Mouse (Mus musculus) liver, embryonic 15.5 days (tissue): ENCODE measurements around the gene Afmid. TPM values are rescaled to one million over a fixed set of nuclear protein-coding genes. Genes with fewer than 3 reads are reported as not detected.
"Not testable (repeated sequence)": the region's sequence is repeated elsewhere in the genome, so short reads cannot be mapped to it uniquely, and the experiment has no call there.

ENCODE experiments used
- ATAC-seq: fragments of 200-750 bp; cut with Nextera tagmentation; 2 replicates; pipeline ENCODE4 v1.8.0; 2017; ENCODE audit warnings: moderate number of reproducible peaks, mild to moderate bottlenecking, moderate library complexity; ENCODE audit not compliant: insufficient read depth
- H3K27ac ChIP-seq: fragments of 300-500 bp; sonication (generic); replicated peaks from 2 replicates; pipeline ENCODE4 v1.5.1; 2015; ENCODE audit warnings: mild to moderate bottlenecking, inconsistent platforms
- H3K27me3 ChIP-seq: fragments of 300-500 bp; sonication (generic); 2 replicates; pipeline ENCODE4 v1.6.1; 2015; ENCODE audit warnings: mild to moderate bottlenecking, inconsistent platforms
- H3K36me3 ChIP-seq: fragments of 300-500 bp; sonication (generic); replicated peaks from 2 replicates; pipeline ENCODE4 v1.6.1; 2015; ENCODE audit warnings: moderate library complexity, mild to moderate bottlenecking, inconsistent platforms
- H3K4me1 ChIP-seq: fragments of 300-500 bp; sonication (generic); replicated peaks from 2 replicates; pipeline ENCODE4 v1.6.1; 2015; ENCODE audit warnings: inconsistent platforms
- H3K4me2 ChIP-seq: fragments of 300-500 bp; sonication (generic); 2 replicates; pipeline ENCODE4 v1.6.1; 2015; ENCODE audit warnings: moderate library complexity, mild to moderate bottlenecking, inconsistent platforms
- H3K4me3 ChIP-seq: fragments of 300-500 bp; sonication (generic); replicated peaks from 2 replicates; pipeline ENCODE4 v1.5.1; 2015; ENCODE audit warnings: mild to moderate bottlenecking, inconsistent platforms
- H3K9ac ChIP-seq: fragments of 300-500 bp; sonication (generic); 2 replicates; pipeline ENCODE4 v1.6.1; 2015; ENCODE audit warnings: moderate library complexity, mild to moderate bottlenecking, inconsistent platforms
- H3K9me3 ChIP-seq: fragments of 300-500 bp; sonication (generic); replicated peaks from 2 replicates; pipeline ENCODE4 v1.6.1; 2016; ENCODE audit warnings: inconsistent platforms
- WGBS: fragments of 180-500 bp; shearing (Covaris S2); methylation state at CpG from one replicate; pipeline ENCODE4 v1.1.7; 2015; ENCODE audit warnings: mixed read lengths; ENCODE audit not compliant: insufficient replicate concordance; 5-methylcytosine and 5-hydroxymethylcytosine counted together
- polyA plus RNA-seq: library from polyadenylated mRNA; unstranded; fragments of >200 nt; fragmentation: Nextera tagmentation; extraction: Ambion mirVana; gene quantifications from 2 replicates; pipeline ENCODE4 v1.2.1, GENCODE M21; 2015

Gene Afmid
- polyA plus RNA-seq, 1 experiment from 2014 or later = 11.8 TPM

DNA sequence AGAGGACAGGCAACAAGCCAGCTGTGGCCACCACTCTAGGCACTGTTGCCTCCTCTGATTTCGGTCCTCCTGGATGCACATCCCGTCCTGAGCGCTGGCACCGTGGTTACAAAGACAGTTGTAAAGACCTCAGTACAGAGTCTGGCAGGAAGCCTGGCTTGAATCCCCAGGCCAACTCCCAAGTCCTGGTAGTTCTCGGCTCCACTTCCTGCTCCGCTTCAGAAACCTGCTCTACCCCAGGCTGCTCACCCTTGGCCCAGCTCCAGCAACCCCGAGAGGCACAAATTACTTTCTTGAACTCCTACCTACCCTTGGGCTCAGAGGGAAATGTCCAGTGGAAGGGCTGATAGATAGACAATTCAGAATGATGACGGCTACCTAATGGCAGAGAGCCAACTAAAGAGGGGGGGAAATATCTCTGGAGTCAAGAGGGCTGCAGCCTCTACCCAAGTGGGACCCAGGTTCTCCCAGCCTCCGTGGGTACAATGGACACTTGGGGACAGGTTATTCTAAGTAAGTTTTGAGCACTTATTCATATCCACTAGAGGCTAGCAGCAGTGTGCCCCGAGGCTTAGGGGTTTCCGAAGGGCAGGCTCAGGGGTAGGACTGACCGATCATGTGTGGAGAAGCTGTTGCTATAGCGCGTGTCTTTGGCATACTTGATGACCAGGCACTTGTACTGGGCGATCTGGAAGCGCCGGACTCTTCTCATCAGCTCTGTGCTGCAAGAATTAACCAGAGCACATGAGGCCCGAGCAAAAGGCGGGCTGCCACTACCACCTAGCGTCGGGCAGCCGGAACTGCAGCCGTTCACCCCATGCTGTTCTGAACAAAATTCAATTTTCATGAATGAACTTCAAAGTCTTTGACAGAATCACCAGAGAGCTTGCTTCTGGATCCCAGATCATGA, 1.4 kb upstream of the Afmid start:
- no peaks in the 10 kb centered on the region for H3K27me3 ChIP-seq
- H3K4me1 ChIP-seq = peaks cover 82% of the 10 kb centered on the region
- H3K27ac ChIP-seq = peak overlapping the region; percentile 93
- peak overlapping the region; percentile 84 for H3K4me3 ChIP-seq
- no peaks in the 10 kb centered on the region for H3K9me3 ChIP-seq
- H3K9ac ChIP-seq = peak overlapping the region; percentile 90
- peaks cover 51% of the 10 kb centered on the region for H3K36me3 ChIP-seq
- H3K4me2 ChIP-seq = peak overlapping the region; percentile 90
- ATAC-seq = peak; percentile 59
- WGBS = 18% methylated on average over 23 of the region's 23 CpGs

DNA sequence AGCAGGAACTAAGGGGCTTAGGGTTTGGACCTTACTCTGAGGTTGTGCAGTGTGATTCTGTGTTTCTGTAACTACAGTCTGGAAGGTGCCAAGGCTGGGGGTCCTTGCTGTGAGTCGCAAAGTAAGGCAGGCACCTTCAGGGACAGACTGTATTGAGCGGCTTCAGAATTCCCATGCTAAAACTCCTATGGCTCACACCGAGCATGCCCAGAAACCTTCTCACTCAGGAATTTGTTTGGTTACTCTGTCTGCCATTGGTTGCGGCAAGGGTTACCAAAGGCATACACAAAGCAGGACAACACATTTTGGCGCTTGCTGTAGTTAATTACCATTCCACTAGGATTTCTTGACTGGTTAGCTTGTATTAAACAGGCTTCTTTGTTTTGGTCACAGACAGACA, 440 bp downstream of the Afmid start:
- peak overlapping the region; percentile 90 for H3K4me2 ChIP-seq
- H3K9me3 ChIP-seq = no peaks in the 10 kb centered on the region
- peaks cover 91% of the 10 kb centered on the region for H3K4me1 ChIP-seq
- ATAC-seq = no peak
- 46% methylated on average over 5 of the region's 5 CpGs for WGBS
- H3K27me3 ChIP-seq = no peaks in the 10 kb centered on the region
- peaks cover 32% of the 10 kb centered on the region for H3K36me3 ChIP-seq
- peak overlapping the region; percentile 93 for H3K27ac ChIP-seq
- H3K9ac ChIP-seq = peak overlapping the region; percentile 90
- H3K4me3 ChIP-seq = peak overlapping the region; percentile 84

DNA sequence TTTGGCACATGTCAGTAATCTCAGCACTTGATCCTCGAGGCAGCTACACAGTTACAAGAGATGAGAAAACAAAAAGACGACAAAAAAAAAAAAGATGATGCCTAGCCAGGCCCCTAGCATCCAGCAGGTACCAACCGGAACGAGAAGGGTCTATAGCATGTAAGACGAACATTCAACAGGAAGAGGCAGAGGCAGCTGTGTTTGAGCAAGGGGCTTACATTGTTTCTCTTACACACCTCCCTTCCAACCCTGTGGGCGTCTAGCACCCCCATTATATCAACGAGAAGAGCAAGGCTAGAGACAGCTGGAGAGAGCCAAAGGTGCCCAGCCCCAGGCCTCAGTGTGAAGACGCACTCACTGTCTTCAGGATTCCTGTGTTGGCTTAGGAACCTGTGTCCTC, 1.2 kb downstream of the Afmid start:
- WGBS = 67% methylated on average over 8 of the region's 8 CpGs
- Histone ChIP-seq H3K27me3 (no peaks in the 10 kb centered on the region), H3K27ac (peak overlapping the region; percentile 93), H3K4me3 (peak overlapping the region; percentile 84; the same call in 1 of the 2 replicates), H3K36me3 (peaks cover 25% of the 10 kb centered on the region), H3K9me3 (no peaks in the 10 kb centered on the region), H3K9ac (peak overlapping the region; percentile 21; the same call in 1 of the 2 replicates), H3K4me2 (peak overlapping the region; percentile 90), H3K4me1 (peaks cover 91% of the 10 kb centered on the region)
- no peak for ATAC-seq

DNA sequence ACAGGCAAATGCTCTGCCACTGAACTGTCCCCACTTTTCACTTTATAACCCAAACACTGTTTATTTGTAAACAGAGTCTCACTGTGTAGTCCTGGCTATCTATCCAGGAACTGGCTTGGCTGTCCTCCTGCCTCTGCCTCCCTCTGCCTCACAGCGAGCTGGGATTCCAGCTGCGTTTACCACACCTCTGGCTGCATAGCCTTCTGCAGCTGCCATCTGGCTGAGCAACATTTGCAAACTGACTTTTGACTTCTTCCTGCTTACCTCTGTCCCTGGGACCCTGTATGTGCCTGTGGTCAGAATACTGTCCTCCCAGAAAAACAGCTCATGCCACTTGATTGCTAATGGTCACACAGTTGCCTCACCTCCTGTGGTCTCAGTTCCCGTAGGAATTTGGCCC, 1.7 kb downstream of the Afmid start:
- Histone ChIP-seq H3K4me1 (peaks cover 92% of the 10 kb centered on the region), H3K27ac (peak overlapping the region; percentile 93), H3K9ac (peak overlapping the region; percentile 26; the same call in 1 of the 2 replicates), H3K27me3 (no peaks in the 10 kb centered on the region), H3K9me3 (no peaks in the 10 kb centered on the region), H3K36me3 (peaks cover 20% of the 10 kb centered on the region), H3K4me3 (no peak overlapping the region), H3K4me2 (peak overlapping the region; percentile 90)
- WGBS = 51% methylated on average over 3 of the region's 3 CpGs
- no peak for ATAC-seq

DNA sequence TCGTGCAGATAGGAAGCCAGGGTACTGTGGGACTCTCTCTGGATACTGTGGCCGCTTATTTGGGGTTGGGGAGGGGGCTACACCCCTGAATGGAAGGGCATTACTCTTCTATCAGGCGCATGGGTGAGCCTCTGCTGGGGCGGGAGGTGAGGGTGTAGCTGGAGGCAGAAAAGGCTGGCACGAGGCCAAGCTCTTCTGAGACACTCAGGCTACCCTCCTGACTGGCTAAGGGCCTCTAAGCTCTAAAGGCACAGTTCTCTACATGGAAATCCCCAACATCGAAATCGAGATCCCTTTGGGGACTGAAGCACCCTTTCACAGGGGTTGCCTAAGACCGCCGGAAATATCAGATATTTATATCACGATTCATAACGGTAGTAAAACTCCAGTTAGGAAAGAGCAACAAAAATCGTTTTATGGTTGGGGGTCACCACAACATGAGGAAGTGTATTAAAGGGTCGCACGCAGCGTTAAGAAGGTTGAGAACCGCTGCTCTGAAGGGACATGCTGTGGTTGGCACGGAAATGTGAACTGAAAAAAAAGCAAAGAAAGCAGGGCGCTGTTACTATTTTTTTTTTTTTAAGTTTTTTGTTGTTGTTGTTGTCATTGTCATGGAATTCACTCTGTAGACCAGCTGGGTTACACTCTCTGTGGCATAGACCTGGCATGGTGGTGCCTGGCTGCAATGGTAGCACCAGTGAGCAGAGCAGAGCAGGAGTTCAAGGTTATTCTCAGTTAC, 2.6 kb downstream of the Afmid start:
- Histone ChIP-seq H3K9ac (peak overlapping the region; percentile 26), H3K4me2 (peak overlapping the region; percentile 90), H3K36me3 (peaks cover 11% of the 10 kb centered on the region), H3K9me3 (no peaks in the 10 kb centered on the region), H3K4me3 (no peak overlapping the region; the same call in 1 of the 2 replicates), H3K4me1 (peaks cover 92% of the 10 kb centered on the region), H3K27ac (peak overlapping the region; percentile 93), H3K27me3 (no peaks in the 10 kb centered on the region)
- WGBS = 43% methylated on average over 18 of the region's 18 CpGs
- no peak for ATAC-seq

DNA sequence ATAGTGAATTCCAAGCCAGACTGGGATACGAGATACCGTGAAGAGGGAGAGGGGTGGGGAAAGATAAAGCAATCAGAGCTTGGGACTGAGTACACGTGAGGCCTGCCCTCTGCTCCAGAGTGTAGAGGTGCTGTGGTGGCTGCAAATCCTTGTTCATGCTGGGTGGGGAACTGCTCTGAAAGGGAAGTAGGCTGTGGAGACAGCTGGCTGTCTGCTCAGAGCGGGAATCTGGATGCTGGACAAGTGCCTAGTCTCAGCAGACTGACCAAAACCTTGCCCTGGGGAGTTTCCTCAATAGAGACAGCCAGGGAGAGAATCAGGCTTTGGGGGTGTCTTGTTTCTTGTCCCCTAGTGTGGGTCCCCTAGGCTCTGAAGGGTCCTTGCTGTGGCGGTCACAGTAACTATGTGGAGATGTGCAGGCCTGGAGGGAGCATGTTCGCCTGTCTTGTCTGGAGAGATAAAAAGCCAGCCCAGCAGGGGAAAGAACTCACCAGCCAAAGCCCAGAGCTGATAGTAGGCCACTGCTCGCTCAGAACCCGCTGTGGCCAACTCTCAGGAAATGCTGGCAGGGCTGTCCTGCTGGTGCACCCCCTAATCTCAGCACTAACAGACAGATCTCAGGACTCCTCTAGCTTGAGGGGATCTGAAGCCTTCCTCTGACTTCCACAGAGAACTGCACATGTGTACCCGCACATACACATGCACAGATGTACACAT, 3.3 kb downstream of the Afmid start:
- peak overlapping the region; percentile 90 for H3K4me2 ChIP-seq
- peak; percentile 19 for ATAC-seq

DNA sequence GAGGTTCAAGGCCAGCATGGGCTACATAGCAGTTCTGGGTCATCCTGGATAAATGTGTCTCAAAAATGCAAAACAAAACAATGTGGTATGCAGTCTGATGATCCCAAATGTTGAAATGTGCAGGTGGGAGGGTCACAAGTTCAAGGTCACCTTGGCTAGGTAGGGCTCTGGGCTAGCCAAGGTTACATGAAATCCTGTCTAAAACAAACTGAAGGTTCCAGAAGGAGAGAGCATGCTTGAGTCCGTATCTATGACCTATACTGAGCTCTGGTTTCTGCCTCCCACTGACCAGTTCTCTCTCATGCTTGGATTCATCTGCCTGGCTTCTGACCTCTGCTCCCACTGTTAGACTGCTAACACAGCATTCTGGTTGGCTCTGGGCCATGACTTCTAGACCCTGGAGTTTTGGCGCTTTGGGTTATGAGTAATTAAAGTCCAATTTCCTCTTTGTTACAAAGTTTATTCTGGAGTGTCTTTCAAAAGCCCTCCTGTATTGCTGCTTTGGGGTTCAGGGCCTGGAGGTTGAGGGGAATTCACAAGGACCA, 4.0 kb downstream of the Afmid start:
- Histone ChIP-seq H3K9me3 (no peaks in the 10 kb centered on the region), H3K36me3 (no peaks in the 10 kb centered on the region), H3K27ac (peak overlapping the region; percentile 93), H3K4me1 (peaks cover 91% of the 10 kb centered on the region), H3K4me3 (no peak overlapping the region), H3K27me3 (no peaks in the 10 kb centered on the region), H3K9ac (peak overlapping the region; percentile 29; the same call in 1 of the 2 replicates), H3K4me2 (peak overlapping the region; percentile 34; the same call in 1 of the 2 replicates)
- ATAC-seq = no peak
- WGBS = 59% methylated on average over 2 of the region's 2 CpGs

More for the DNA sequence above, 3.3 kb downstream of the Afmid start:
- Histone ChIP-seq H3K27me3 (no peaks in the 10 kb centered on the region), H3K9me3 (no peaks in the 10 kb centered on the region), H3K9ac (0 out of 2 replicates have a peak overlapping the region, but pooled peaks have one; percentile 7), H3K4me1 (peaks cover 89% of the 10 kb centered on the region), H3K36me3 (peaks cover 3% of the 10 kb centered on the region), H3K27ac (peak overlapping the region; percentile 93), H3K4me3 (no peak overlapping the region)
- 14% methylated on average over 9 of the region's 9 CpGs for WGBS

DNA sequence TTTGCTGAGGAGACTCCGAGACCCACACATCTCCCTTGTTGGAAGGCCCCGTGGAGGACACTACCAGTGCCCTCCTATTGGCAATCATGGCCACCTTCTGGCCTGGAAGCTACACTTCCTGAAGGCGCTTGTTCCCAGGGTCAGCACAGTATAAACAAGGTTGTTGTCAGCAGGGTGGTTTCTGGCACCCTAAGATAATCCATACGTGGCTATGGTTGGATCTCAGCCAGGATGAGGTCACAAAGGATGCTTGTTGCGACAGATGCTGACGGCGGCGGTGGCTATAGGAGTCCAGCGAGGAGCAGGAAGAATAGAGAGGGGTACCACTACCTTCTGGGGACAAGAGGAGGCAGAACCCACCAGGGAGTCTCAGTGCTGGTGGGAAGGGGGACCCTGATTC, 4.7 kb downstream of the Afmid start:
- 48% methylated on average over 9 of the region's 9 CpGs for WGBS
- no peaks in the 10 kb centered on the region for H3K36me3 ChIP-seq
- ATAC-seq = peak; percentile 2; the same call in 1 of the 2 replicates
- peak overlapping the region; percentile 93 for H3K27ac ChIP-seq
- H3K4me2 ChIP-seq = peak overlapping the region; percentile 34
- no peaks in the 10 kb centered on the region for H3K9me3 ChIP-seq
- no peak overlapping the region for H3K4me3 ChIP-seq
- no peaks in the 10 kb centered on the region for H3K27me3 ChIP-seq
- H3K4me1 ChIP-seq = peaks cover 97% of the 10 kb centered on the region
- H3K9ac ChIP-seq = 0 out of 2 replicates have a peak overlapping the region, but pooled peaks have one; percentile 71

DNA sequence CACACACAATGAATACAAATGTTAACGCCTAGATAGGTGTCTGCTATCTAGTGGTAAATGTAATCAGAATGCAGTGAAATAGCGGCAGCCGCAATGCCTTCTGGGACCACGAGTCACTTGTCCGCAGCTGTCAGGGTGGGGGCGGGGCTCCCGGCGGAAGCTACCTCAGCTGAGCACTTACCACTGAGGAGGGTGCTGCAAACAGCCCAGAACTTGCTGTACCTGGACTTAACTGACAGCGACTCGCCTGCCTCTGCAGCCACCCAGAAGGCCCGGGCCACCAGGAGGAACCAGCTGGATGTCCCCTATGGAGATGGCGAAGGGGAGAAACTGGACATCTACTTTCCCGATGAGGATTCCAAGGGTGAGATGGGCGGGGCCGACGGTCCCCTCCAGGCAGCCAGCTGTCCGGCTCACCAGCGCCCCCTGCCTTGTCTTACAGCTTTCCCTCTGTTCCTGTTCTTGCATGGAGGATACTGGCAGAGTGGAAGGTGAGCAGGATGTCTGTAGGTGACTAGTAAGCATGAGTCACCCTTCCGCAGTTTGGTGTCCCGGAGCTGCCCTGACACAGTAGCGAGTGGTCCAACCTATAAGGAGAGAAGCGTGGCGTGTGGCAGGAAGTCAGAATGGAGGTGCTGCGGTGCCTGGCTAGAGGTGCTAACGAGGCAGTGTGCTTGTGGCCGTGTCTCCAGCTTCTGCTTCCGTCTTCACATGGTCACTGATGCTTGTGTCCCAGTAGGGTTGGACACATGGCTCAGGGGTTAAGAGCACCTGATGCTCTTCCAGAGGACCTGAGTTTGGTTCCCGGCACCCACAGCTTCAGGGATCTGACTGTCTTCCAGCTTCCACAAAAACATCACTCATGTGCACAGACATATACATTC, 6.6 kb downstream of the Afmid start:
- ATAC-seq = peak; percentile 76
- Histone ChIP-seq H3K4me1 (peaks cover 96% of the 10 kb centered on the region), H3K36me3 (no peaks in the 10 kb centered on the region), H3K4me2 (peak overlapping the region; percentile 96), H3K9me3 (no peaks in the 10 kb centered on the region), H3K27me3 (no peaks in the 10 kb centered on the region), H3K9ac (peak overlapping the region; percentile 71), H3K27ac (peak overlapping the region; percentile 93), H3K4me3 (peak overlapping the region; percentile 67)
- 11% methylated on average over 28 of the region's 28 CpGs for WGBS

DNA sequence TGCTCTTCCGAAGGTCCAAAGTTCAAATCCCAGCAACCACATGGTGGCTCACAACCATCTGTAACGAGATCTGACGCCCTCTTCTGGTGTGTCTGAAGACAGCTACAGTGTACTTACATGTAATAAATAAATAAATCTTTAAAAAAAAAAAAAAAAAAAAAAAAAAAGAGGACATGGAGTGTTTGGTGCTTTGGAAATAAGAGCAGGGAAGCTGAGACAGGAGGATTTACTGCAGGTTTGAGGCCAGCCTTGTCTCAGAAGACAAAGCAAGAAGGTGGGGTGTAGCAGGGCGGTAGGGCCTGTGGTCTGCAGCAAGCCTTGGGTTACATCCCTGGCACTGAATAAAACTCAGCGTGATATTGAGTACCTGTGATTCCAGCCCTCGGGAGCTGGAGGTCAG, 7.8 kb downstream of the Afmid start:
- H3K9ac ChIP-seq, ATAC-seq, H3K9me3 ChIP-seq, H3K4me2 ChIP-seq, H3K4me3 ChIP-seq, H3K27me3 ChIP-seq, H3K36me3 ChIP-seq: not testable (repeated sequence)
- 86% methylated on average over 6 of the region's 6 CpGs for WGBS
- H3K27ac ChIP-seq = peak overlapping the region; percentile 68
- peaks cover 96% of the 10 kb centered on the region for H3K4me1 ChIP-seq
